Mouse (Mus musculus): Measurements from ENCODE around the gene Cdc26. TPM values are rescaled to one million over a fixed set of nuclear protein-coding genes. Genes with fewer than 3 reads are reported as not detected.

Cdc26 gene
- total and polyA plus RNA-seq, 3 experiments = 78.2 to 258 (median 125) TPM

GRCm38 (mm10) chr4:62361997-62362396 is 46.4 kb downstream of the Cdc26 start:
- TF ChIP-seq USF2 (conservative IDR thresholded peaks at IDR 0.05; ENCODE audit: low read depth, low read length) = no peak
- TF ChIP-seq SIN3A (IDR thresholded peaks at IDR 0.05; ENCODE audit: low read length) = 0 out of 2 replicates have a peak, but pooled peaks have one; percentile 55
- H3K36me3 ChIP-seq (replicated peaks in 1 of 2; ENCODE audit: control insufficient read depth in 1 of 2, insufficient read depth in 1 of 2, low read length in 1 of 2) = peaks cover 0 to 11% of the 10 kb centered on the region in 2 experiments
- DNase-seq (ENCODE audit: extremely low read depth) = no peak
- peaks cover 34% of the 10 kb centered on the region for H3K79me2 ChIP-seq (replicated peaks; ENCODE audit: control insufficient read depth, extremely low read depth, insufficient read depth, poor library complexity, severe bottlenecking)
- H3K4me3 ChIP-seq (replicated peaks in 1 of 3; ENCODE audit: low read depth in 2 of 3, low read length in 2 of 3, poor library complexity in 1 of 3) = peak overlapping the region in 2 of 3 experiments; percentile 86 to 98
- H3K9ac ChIP-seq (ENCODE audit: insufficient read depth, low read depth) = peak overlapping the region; percentile 39
- dilution Hi-C loops (cut with MboI; ENCODE audit: extremely low pct_ligation_motif_present, extremely low pct_unique_long_range_greater_than_20kb, low sequenced_read_pairs) = no loop called here
- no peaks in the 10 kb centered on the region for H3K9me3 ChIP-seq (replicated peaks; ENCODE audit: low read length)
- no peak overlapping the region for H3K27ac ChIP-seq (ENCODE audit: insufficient read depth, low read depth)
- in situ Hi-C loops (cut with MboI; ENCODE audit: low pct_ligation_motif_present, low pct_unique_long_range_greater_than_20kb, low sequenced_read_pairs) = no loop called here
- peak overlapping the region; percentile 60 for H3K4me2 ChIP-seq (ENCODE audit: insufficient read depth, low read depth, poor library complexity, severe bottlenecking)
- H3K4me1 ChIP-seq (ENCODE audit: control insufficient read depth in 1 of 2, insufficient read depth in 2 of 2) = peaks cover 2 to 31% of the 10 kb centered on the region in 2 experiments; a peak in 2 of 4 replicates
- H3K27me3 ChIP-seq (replicated peaks) = no peaks in the 10 kb centered on the region

- TF ChIP-seq JUN (IDR thresholded peaks at IDR 0.05; ENCODE audit: insufficient read depth, low read depth, low read length) (no peak), USF2 (conservative IDR thresholded peaks at IDR 0.05; ENCODE audit: low read depth, low read length) (no peak), MAX (IDR thresholded peaks at IDR 0.05; ENCODE audit: low read length) (no peak), MAZ (IDR thresholded peaks at IDR 0.05; ENCODE audit: low read depth, low read length) (no peak), CHD2 (IDR thresholded peaks at IDR 0.05; ENCODE audit: low read length) (no peak), BHLHE40 (IDR thresholded peaks at IDR 0.05; ENCODE audit: low read depth, low read length) (no peak), HCFC1 (IDR thresholded peaks at IDR 0.05; ENCODE audit: low read depth, low read length) (no peak), ZC3H11A (IDR thresholded peaks at IDR 0.05; ENCODE audit: low read depth, low read length) (no peak), ZMIZ1 (IDR thresholded peaks at IDR 0.05; ENCODE audit: low read depth, low read length) (no peak), SMC3 (IDR thresholded peaks at IDR 0.05; ENCODE audit: low read depth, low read length) (no peak), PAX5 (IDR thresholded peaks at IDR 0.05; ENCODE audit: low read length) (no peak), CTCF (conservative IDR thresholded peaks at IDR 0.05 in 1 of 2, IDR thresholded peaks at IDR 0.05 in 1 of 2; ENCODE audit: low read depth in 2 of 2, low read length in 2 of 2) (no peak), POLR2AphosphoS2 (IDR thresholded peaks at IDR 0.05; ENCODE audit: low read depth, low read length) (no peak), MYC (IDR thresholded peaks at IDR 0.05; ENCODE audit: low read depth, low read length) (no peak), USF1 (IDR thresholded peaks at IDR 0.05; ENCODE audit: low read depth, low read length) (no peak), CHD1 (IDR thresholded peaks at IDR 0.05; ENCODE audit: low read depth, low read length) (no peak), EP300 (IDR thresholded peaks at IDR 0.05; ENCODE audit: low read length) (no peak), NRF1 (IDR thresholded peaks at IDR 0.05; ENCODE audit: low read depth, low read length) (no peak)
- Histone ChIP-seq H3K79me2 (replicated peaks; ENCODE audit: control insufficient read depth, extremely low read depth, insufficient read depth, poor library complexity, severe bottlenecking) (peaks cover 38% of the 10 kb centered on the region), H3K4me3 (replicated peaks in 1 of 3; ENCODE audit: low read depth in 2 of 3, low read length in 2 of 3, poor library complexity in 1 of 3) (peak overlapping the region; percentile 86 to 98 (median 86)), H3K36me3 (replicated peaks in 1 of 2; ENCODE audit: control insufficient read depth in 1 of 2, insufficient read depth in 1 of 2, low read length in 1 of 2) (peaks cover 0 to 15% of the 10 kb centered on the region in 2 experiments), H3K4me2 (ENCODE audit: insufficient read depth, low read depth, poor library complexity, severe bottlenecking) (peak overlapping the region; percentile 60), H3K27me3 (replicated peaks) (no peaks in the 10 kb centered on the region), H3K27ac (ENCODE audit: insufficient read depth, low read depth) (no peak overlapping the region), H3K9me3 (replicated peaks; ENCODE audit: low read length) (no peaks in the 10 kb centered on the region), H3K4me1 (ENCODE audit: control insufficient read depth in 1 of 2, insufficient read depth in 2 of 2) (peaks cover 2 to 35% of the 10 kb centered on the region in 2 experiments; a peak in 2 of 4 replicates), H3K9ac (ENCODE audit: insufficient read depth, low read depth) (peak overlapping the region; percentile 39)
- no peak for DNase-seq (ENCODE audit: extremely low read depth)
- in situ Hi-C loops (cut with MboI; ENCODE audit: low pct_ligation_motif_present, low pct_unique_long_range_greater_than_20kb, low sequenced_read_pairs) (no loop called here), dilution Hi-C loops (cut with MboI; ENCODE audit: extremely low pct_ligation_motif_present, extremely low pct_unique_long_range_greater_than_20kb, low sequenced_read_pairs) (no loop called here)
Measured at GRCm38 (mm10) chr4:62361571-62361970, 46.9 kb downstream of the Cdc26 start.
